Mouse (Mus musculus) c-Kit-negative CD71-positive TER-119-positive erythroid progenitor cells, embryonic 14.5 days (primary cell): ENCODE results near the gene Gm17267.
"Not testable (repeated sequence)": the region's sequence is repeated elsewhere in the genome, so short reads cannot be mapped to it uniquely, and the experiment has no call there.

Experiments
- DNase-seq: peaks from one replicate; pipeline ENCODE4 v3.0.0-alpha.2; 2013; ENCODE audit warnings: low read depth, low spot score

Gene Gm17267

GRCm38 (mm10) chrX:126017257-126017656 is at the start of gene Gm17267:
TSS of gene Gm17267 (plus strand) at chrX:126017557.
- DNase-seq, result not testable (repeated sequence)
